13 mouse cellular contexts compared by ENCODE assay signal in the genomic region with DNA sequence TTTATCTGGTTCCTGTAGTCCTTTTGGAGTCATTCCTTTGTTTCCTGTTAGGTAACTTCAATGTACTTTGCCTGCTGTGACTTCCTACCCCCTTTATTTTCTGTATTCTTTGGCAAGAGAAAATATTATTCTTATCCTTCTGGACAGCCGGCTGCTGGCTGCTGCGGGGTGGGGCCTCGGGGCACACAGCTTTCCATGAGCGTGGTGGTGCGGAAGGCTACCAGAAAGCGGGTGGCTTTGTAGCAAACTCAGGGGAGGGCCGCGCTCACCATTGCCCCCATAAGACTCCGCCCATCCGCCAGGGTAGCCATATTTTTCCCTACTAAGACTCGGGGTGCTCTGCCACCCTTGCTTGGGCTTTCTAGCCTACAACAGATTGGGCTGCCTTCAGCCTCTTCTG. TPM values are rescaled to one million over a fixed set of nuclear protein-coding genes. Genes with fewer than 3 reads are reported as not detected.
"Had no signal": no experiment of that assay in that cellular context is flagged by ENCODE, and none has a peak within 500 bp of the region (broad histone marks: within the 10 kb centered on the region; RNA-seq: fewer than 3 reads in every experiment).

No protein-coding gene starts in this region.

RNA-seq across cellular contexts. Expression of gene Gal3st2b, which starts 31.0 kb away (rescaled TPM):
- total RNA-seq: megakaryocyte progenitor cell, adult 5-6 weeks; monocyte, adult 5-6 weeks had no signal
- polyA plus RNA-seq: kidney, postnatal 0 days; limb, embryonic 11.5 days; liver, embryonic 12.5 days; liver, embryonic 16.5 days; midbrain, embryonic 15.5 days; neural tube, embryonic 13.5 days had no signal

RNA-seq across cellular contexts. Expression of gene Gal3st2c, which starts 41.2 kb away (rescaled TPM):
- total RNA-seq: left cerebral cortex, postnatal 25 days; megakaryocyte progenitor cell, adult 5-6 weeks; monocyte, adult 5-6 weeks had no signal
- polyA plus RNA-seq: kidney, postnatal 0 days; limb, embryonic 11.5 days; limb, embryonic 15.5 days; liver, embryonic 12.5 days; liver, embryonic 16.5 days; lung, embryonic 15.5 days; midbrain, embryonic 15.5 days; neural tube, embryonic 13.5 days; testis, adult 2 months; urinary bladder, adult 2 months had no signal
